Mouse (Mus musculus) liver, embryonic 16.5 days (tissue): ENCODE data around the gene Smc3. TPM values are rescaled to one million over a fixed set of nuclear protein-coding genes. Genes with fewer than 3 reads are reported as not detected.
"Not testable (repeated sequence)": the region's sequence is repeated elsewhere in the genome, so short reads cannot be mapped to it uniquely, and the experiment has no call there.

Source experiments
- ATAC-seq: fragments of 200-750 bp; cut with Nextera tagmentation; 2 replicates; pipeline ENCODE4 v1.8.0; 2017; ENCODE audit warnings: low read depth, mild to moderate bottlenecking, moderate number of reproducible peaks, moderate library complexity
- H3K27ac ChIP-seq: fragments of 300-500 bp; sonication (generic); 2 replicates; pipeline ENCODE4 v1.5.1; 2014; ENCODE audit warnings: mild to moderate bottlenecking, low read length
- H3K27me3 ChIP-seq: fragments of 300-500 bp; sonication (generic); 2 replicates; pipeline ENCODE4 v1.6.1; 2014; ENCODE audit warnings: low read depth, low read length, mixed read lengths; ENCODE audit not compliant: control insufficient read depth, insufficient read depth
- H3K36me3 ChIP-seq: fragments of 300-500 bp; sonication (generic); 2 replicates; pipeline ENCODE4 v1.6.1; 2014; ENCODE audit warnings: mild to moderate bottlenecking; ENCODE audit not compliant: control insufficient read depth, insufficient read depth
- H3K4me1 ChIP-seq: fragments of 300-500 bp; sonication (generic); 2 replicates; pipeline ENCODE4 v1.6.1; 2014; ENCODE audit warnings: low read depth, low read length, mixed read lengths; ENCODE audit not compliant: control insufficient read depth
- H3K4me2 ChIP-seq: fragments of 300-500 bp; sonication (generic); 2 replicates; pipeline ENCODE4 v1.6.1; 2014; ENCODE audit warnings: low read depth, low read length, mixed read lengths
- H3K4me3 ChIP-seq: fragments of 300-500 bp; sonication (generic); 2 replicates; pipeline ENCODE4 v1.5.1; 2014; ENCODE audit warnings: low read depth, mild to moderate bottlenecking, low read length
- H3K9ac ChIP-seq: fragments of 300-500 bp; sonication (generic); 2 replicates; pipeline ENCODE4 v1.6.1; 2014; ENCODE audit warnings: low read depth, low read length
- H3K9me3 ChIP-seq: fragments of 300-500 bp; sonication (generic); replicated peaks from 2 replicates; pipeline ENCODE4 v1.6.1; 2016; ENCODE audit warnings: low read length; ENCODE audit not compliant: control insufficient read depth
- WGBS: fragments of 180-500 bp; shearing (Covaris S2); extraction: QIAGEN DNeasy Blood & Tissue Kit; methylation state at CpG from one replicate; pipeline ENCODE4 v1.1.7; 2014; ENCODE audit not compliant: insufficient replicate concordance; 5-methylcytosine and 5-hydroxymethylcytosine counted together
- polyA plus RNA-seq: library from polyadenylated mRNA; unstranded; fragments of >200 nt; fragmentation: Nextera tagmentation; extraction: Ambion mirVana; gene quantifications from 2 replicates; pipeline ENCODE4 v1.2.1, GENCODE M21; 2015

Gene Smc3
- polyA plus RNA-seq, 1 experiment from 2014 or later: 27.4 TPM

DNA sequence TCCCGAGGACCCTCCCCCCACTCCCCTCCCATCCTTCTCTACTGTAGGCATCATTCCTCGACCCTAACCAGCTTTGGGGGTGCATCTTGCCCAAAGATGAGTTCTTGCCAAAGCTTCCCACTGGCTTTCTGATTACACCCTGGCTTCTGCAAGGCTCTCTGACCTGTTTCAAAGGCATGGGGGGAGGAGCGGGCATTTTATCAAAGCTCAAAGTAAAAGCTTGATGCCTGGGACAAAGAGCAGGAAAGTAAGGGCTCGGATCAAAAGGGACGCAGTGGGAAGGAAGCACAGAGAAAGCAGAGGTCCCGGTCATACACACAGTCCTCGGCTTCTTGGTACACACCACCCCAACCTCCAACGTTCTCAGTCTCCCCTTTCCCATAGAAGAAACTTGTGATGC, 26.1 kb upstream of the Smc3 start:
- Histone ChIP-seq H3K4me3 (no peak overlapping the region), H3K4me1 (peaks cover 3% of the 10 kb centered on the region; the same call in 1 of the 2 replicates), H3K9me3 (no peaks in the 10 kb centered on the region), H3K36me3 (no peaks in the 10 kb centered on the region), H3K27me3 (no peaks in the 10 kb centered on the region), H3K27ac (no peak overlapping the region), H3K4me2 (no peak overlapping the region), H3K9ac (no peak overlapping the region)
- WGBS: 56% methylated on average over 8 of the region's 8 CpGs
- no peak for ATAC-seq

DNA sequence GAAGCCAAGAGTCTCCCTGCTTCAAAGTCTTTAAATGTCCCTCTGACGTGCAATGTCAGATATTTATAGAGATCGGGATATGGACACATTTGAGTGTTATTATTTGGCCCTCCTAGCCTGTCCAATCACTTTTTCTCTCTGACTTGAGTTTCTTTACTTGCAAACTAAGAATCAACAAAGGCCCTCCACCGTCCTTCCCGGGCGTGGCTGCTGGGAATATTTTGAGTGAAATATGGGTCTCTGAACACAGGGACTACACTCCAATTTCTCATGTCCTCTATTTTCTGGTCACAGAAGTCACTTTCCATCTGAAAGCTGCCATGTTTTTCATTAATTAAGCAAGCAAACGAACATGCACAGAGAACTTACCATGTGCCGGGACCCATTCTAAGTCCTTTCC, 25.7 kb upstream of the Smc3 start:
- 70% methylated on average over 7 of the region's 7 CpGs for WGBS
- Histone ChIP-seq H3K4me1 (peaks cover 3% of the 10 kb centered on the region; the same call in 1 of the 2 replicates), H3K9ac (no peak overlapping the region)

DNA sequence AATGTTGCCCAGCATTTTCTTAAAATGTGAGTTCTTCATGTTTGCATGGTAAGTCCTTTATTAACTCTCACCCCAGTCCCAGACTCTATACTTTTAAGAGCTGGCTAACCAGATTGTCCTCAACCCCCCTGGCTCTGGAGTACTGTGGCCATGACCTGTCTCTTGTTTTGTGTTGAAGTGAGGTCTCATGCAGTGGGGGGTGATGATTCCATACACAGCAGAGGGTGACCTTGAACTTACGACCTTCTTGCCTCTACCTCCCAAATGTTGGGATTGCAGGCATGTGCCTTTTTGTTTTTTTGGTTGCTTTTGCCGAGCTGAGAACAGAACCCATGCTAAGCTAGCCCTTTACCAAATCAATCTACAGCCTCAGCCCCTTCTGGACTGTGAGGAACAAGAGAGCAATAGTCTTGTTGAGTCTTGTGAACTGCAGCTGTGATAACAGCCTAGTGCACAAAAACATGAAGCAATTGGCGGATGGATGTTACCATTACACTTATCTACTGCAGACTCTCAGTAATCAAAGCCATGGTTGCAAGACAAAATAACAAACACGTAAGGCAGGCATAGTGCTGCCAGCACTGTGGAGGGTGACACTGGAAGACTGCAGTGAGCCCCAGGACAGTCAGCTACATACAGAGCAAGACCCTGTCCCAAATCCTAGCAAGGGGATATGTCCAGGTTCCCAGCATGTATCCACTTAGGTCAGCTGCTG, 24.7 kb upstream of the Smc3 start:
- H3K36me3 ChIP-seq: no peaks in the 10 kb centered on the region
- H3K4me3 ChIP-seq: no peak overlapping the region
- H3K4me2 ChIP-seq: no peak overlapping the region
- no peak overlapping the region for H3K27ac ChIP-seq
- no peak for ATAC-seq
- H3K9ac ChIP-seq: no peak overlapping the region
- H3K9me3 ChIP-seq: no peaks in the 10 kb centered on the region
- H3K4me1 ChIP-seq: peaks cover 3% of the 10 kb centered on the region; the same call in 1 of the 2 replicates
- WGBS: 36% methylated on average over 4 of the region's 4 CpGs
- no peaks in the 10 kb centered on the region for H3K27me3 ChIP-seq

More for the DNA sequence above, 25.7 kb upstream of the Smc3 start:
- no peak for ATAC-seq
- no peaks in the 10 kb centered on the region for H3K9me3 ChIP-seq
- no peaks in the 10 kb centered on the region for H3K36me3 ChIP-seq
- no peak overlapping the region for H3K27ac ChIP-seq
- no peaks in the 10 kb centered on the region for H3K27me3 ChIP-seq
- H3K4me2 ChIP-seq: no peak overlapping the region
- H3K4me3 ChIP-seq: no peak overlapping the region

DNA sequence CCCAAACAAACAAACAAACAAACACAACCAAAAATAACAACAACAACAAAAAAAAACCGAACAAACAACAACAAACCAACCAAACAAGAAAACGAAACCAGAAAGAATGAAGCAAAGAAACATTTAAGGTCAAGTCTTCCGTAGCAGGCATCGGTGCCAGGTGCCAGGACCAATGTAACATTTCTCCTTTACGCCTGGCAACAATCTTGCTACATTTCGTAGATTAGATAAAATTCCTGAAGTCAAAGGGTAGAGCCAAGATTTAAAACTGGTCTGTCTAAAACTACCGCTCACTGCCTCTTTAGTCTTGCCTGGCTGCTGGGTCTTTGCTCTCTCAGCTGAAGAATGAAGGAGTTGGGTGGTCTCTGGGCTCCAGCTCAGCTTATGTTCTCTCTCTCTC, 24.1 kb upstream of the Smc3 start:
- H3K4me2 ChIP-seq: no peak overlapping the region
- no peaks in the 10 kb centered on the region for H3K36me3 ChIP-seq
- no peaks in the 10 kb centered on the region for H3K27me3 ChIP-seq
- H3K4me1 ChIP-seq: peaks cover 3% of the 10 kb centered on the region; the same call in 1 of the 2 replicates
- 62% methylated on average over 7 of the region's 7 CpGs for WGBS
- no peak overlapping the region for H3K9ac ChIP-seq
- H3K4me3 ChIP-seq: no peak overlapping the region
- no peak overlapping the region for H3K27ac ChIP-seq
- ATAC-seq: no peak
- H3K9me3 ChIP-seq: no peaks in the 10 kb centered on the region

DNA sequence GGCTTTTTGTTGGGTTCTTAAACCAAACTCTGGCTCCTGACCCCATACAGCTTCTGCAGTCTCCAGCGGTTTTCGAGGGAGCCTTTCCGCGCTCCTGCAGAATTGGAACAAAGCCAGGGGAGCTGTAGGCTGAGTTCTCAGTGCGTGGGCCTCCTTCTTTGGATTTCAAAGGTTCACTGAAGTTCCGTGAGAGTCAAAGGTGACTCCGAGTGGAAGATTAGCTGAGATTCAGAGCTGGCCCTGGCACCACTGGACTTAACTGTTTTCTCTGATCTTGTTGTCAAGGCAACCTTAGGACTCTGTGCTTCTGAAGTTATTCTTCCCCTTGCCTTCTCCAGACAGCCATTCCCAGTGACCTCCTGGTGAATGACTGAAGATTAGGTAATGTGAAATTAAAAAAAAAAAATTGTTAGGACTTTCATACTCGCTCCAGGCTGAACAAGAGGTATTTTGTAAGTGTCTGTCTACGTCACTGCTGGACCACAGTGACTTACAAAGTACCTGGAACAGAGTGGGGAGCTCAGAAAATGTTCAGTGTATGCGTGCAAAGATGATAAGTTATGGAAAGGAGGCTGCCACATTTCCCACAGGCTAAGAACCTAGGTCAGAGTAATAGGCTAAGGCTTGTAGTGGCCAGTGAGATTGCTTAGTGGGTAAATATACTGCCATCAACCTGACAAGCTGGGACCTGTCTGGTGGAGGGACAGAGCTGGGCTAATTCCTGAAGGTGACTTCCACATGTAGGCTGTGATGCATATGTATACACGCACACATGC, 23.0 kb upstream of the Smc3 start:
- Histone ChIP-seq H3K27me3 (no peaks in the 10 kb centered on the region), H3K9ac (no peak overlapping the region), H3K4me1 (peaks cover 3% of the 10 kb centered on the region; the same call in 1 of the 2 replicates), H3K27ac (no peak overlapping the region), H3K9me3 (no peaks in the 10 kb centered on the region), H3K4me3 (no peak overlapping the region), H3K36me3 (no peaks in the 10 kb centered on the region), H3K4me2 (no peak overlapping the region)
- 62% methylated on average over 11 of the region's 11 CpGs for WGBS
- ATAC-seq: no peak

DNA sequence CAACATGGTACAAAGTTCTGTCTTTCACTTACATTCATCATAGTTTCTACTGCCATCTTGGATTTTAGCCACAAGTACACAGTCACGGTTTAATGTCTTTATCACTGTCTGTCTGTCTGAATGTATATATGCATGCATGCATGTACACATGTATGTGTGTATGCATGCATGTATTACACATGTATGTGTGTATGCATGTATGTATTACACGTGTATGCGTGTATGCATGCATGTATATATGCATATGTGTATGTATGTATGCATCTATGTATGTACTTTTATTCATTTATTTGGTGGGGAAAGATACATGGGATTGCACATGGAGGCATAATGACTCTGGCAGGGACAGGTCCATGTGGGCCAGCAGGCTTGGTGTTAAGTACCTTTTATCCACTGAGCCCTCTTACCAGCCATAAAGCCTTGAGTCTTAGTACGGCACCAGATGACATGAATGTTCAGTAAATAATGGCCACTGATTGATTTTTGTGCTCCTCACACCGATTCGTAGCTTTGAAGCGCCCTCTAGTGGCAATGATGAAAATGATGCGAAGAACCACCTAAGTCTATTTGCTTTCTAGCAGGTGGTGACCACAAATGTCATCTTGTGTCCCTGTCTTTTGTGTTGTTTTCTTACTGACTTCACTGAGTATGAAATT, 21.5 kb upstream of the Smc3 start:
- ATAC-seq: 0 out of 2 replicates have a peak, but pooled peaks have one; percentile 5
- Histone ChIP-seq H3K27ac (no peak overlapping the region), H3K27me3 (no peaks in the 10 kb centered on the region), H3K36me3 (no peaks in the 10 kb centered on the region), H3K9ac (no peak overlapping the region), H3K4me2 (no peak overlapping the region), H3K4me1 (peaks cover 3% of the 10 kb centered on the region; the same call in 1 of the 2 replicates), H3K4me3 (no peak overlapping the region), H3K9me3 (no peaks in the 10 kb centered on the region)
- WGBS: 7% methylated on average over 8 of the region's 8 CpGs

DNA sequence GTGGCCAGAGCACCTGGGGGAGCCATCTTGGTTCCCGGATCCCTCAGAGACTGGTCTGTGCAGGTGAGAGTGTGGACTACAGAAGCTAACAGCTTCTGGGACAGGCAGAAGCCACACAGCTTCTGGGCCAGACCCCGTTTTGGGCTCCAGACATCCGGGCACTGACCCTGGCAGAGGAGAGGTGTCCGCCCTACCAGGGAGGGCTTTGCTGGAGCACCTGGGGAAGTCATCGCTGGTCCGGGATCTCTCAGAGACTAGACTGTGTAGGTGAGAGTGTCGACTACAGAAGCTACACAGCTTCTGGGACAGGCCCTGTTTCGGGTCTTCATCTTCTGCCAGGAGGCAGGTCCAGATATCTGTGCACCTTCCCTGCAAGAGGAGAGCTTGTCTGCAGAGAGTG, 19.9 kb upstream of the Smc3 start:
- not testable (repeated sequence) for ATAC-seq, H3K36me3 ChIP-seq

DNA sequence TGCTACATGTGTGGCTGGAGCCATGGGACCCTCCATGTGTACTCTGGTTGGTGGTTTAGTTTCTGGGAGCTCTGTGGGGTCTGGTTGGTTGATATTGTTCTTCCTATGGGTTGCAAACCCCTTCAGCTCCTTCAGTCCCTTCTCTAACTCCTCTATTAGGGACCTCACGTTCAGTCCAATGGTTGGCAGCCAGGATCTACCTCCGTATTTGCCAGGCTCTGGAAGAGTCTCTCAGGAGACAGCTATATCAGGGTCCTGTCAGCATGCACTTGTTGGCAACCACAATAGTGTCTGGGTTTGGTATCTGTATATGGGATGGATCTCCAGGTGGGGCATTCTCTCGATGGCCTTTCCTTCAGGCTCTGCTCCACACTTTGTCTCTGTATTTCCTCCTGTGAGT, 12.5 kb upstream of the Smc3 start:
- H3K27me3 ChIP-seq, ATAC-seq, H3K4me2 ChIP-seq, H3K4me1 ChIP-seq, H3K9me3 ChIP-seq, H3K27ac ChIP-seq, H3K4me3 ChIP-seq, H3K9ac ChIP-seq, H3K36me3 ChIP-seq: not testable (repeated sequence)
- WGBS: 71% methylated on average over 3 of the region's 3 CpGs

More for the DNA sequence above, 19.9 kb upstream of the Smc3 start:
- 67% methylated on average over 8 of the region's 8 CpGs for WGBS
- H3K9me3 ChIP-seq, H3K27ac ChIP-seq, H3K27me3 ChIP-seq, H3K4me3 ChIP-seq, H3K9ac ChIP-seq, H3K4me2 ChIP-seq, H3K4me1 ChIP-seq: not testable (repeated sequence)

DNA sequence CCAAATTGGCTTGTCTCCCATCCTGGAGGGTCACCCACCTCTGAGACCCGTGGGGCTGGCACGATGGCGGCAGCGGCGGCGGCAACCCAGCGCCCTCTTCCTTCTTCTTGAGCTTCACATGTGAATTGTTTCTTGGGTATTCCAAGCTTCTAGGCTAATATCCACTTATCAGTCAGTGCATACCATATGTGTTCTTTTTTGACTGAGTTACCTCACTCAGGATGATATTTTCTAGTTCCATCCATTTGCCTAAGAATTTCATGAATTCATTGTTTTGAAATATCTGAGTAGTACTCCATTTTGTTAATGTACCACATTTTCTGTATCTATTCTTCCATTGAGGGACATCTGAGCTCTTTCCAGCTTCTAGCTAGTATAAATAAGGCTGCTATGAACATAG, 11.2 kb upstream of the Smc3 start, which contains the start of gene Nutf2-ps1:
Gene Nutf2-ps1, minus strand, starts transcription at position 101 of the 400 bp plus-strand sequence.
- not testable (repeated sequence) for H3K4me2 ChIP-seq, ATAC-seq, H3K27ac ChIP-seq, H3K9me3 ChIP-seq, H3K27me3 ChIP-seq, H3K36me3 ChIP-seq, H3K4me3 ChIP-seq, H3K4me1 ChIP-seq, H3K9ac ChIP-seq
- 93% methylated on average over 7 of the region's 7 CpGs for WGBS
